Mouse (Mus musculus): Measurements from ENCODE around the gene Cwc25.

Gene Cwc25

GRCm38 (mm10) chr11:97700003-97700745 lies 66.2 kb downstream of the Cwc25 start, which contains the start of gene Pcgf2:
Pcgf2 (minus strand) TSS chr11:97700497.
- no peak for DNase-seq (ENCODE audit: low read depth, low spot score)

- peak; percentile 98 for DNase-seq (ENCODE audit: low read depth, low spot score)
Observed at GRCm38 (mm10) chr11:97699626-97700002, 66.7 kb downstream of the Cwc25 start.

GRCm38 (mm10) chr11:97698741-97699611 lies 67.4 kb downstream of the Cwc25 start:
- DNase-seq (ENCODE audit: low read depth, low spot score), result peak; percentile 90

GRCm38 (mm10) chr11:97697891-97698529 lies 68.3 kb downstream of the Cwc25 start:
- DNase-seq (ENCODE audit: low read depth, low spot score), result peak; percentile 81

GRCm38 (mm10) chr11:97697199-97697890 lies 69.0 kb downstream of the Cwc25 start:
- DNase-seq (ENCODE audit: low read depth, low spot score), result no peak

- peak; percentile 83 for DNase-seq (ENCODE audit: low read depth, low spot score)
Observed at GRCm38 (mm10) chr11:97696669-97697068, 69.7 kb downstream of the Cwc25 start.

GRCm38 (mm10) chr11:97695712-97696401 lies 70.5 kb downstream of the Cwc25 start:
- DNase-seq (ENCODE audit: low read depth, low spot score), result peak; percentile 72

Measured in R1 (cell line).